Mouse (Mus musculus): ENCODE results near the gene Cnot1.

DNA sequence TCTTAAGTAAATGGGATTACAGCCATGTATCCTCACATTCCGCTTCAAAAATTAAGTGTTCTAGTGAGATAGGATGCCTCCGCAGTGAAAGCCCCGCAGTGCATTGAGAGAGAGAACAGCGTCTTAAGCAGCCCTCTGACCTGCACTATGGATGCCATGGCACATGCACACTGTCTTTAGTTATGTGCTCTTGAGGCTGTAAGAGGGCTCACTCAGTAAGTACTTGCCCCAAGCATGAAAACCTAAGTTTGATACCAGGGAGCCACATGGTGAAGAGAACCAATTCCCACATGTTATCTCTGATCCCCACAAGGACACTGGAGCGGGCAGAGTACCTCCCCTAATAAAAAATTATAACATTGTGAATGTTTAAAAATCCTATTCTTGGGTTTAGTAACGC, 8.1 kb downstream of the Cnot1 start:
- TF ChIP-seq GATA1 (IDR thresholded peaks at IDR 0.05; ENCODE audit: low read length) (no peak), TAL1 (IDR thresholded peaks at IDR 0.05; ENCODE audit: low read length) (no peak)

Data from erythroblast, embryonic 14.5 days (primary cell).